Mouse (Mus musculus) embryonic stem cell, embryonic (primary cell): ENCODE results near the gene Stub1.
"Not testable (repeated sequence)": the region's sequence is repeated elsewhere in the genome, so short reads cannot be mapped to it uniquely, and the experiment has no call there.

Source experiments
- CTCF ChIA-PET, 4 experiments: fragments of 300-600 bp in 2 of 4; fragments of 350-600 bp in 2 of 4; sonication (Branson Sonifier 250); formaldehyde crosslinking; loops; one replicate each; lab custom pipeline; 2022; ENCODE audit warnings: inconsistent platforms in 2 of 4; lab: Charles Lee
- POLR2A ChIA-PET, 4 experiments: fragments of 300-600 bp in 2 of 4; fragments of 350-600 bp in 2 of 4; sonication (Branson Sonifier 250); formaldehyde crosslinking; loops; one replicate each; lab custom pipeline; 2022; ENCODE audit warnings: antibody characterized with exemption in 4 of 4, inconsistent platforms in 1 of 4; lab: Charles Lee

Stub1 gene

GRCm38 (mm10) chr17:25874148-25874720 is 41.0 kb upstream of the Stub1 start:
- POLR2A ChIA-PET, result interaction anchor here in 3 of 4 experiments (0.7 to 2.6 kb wide), 25 partner anchors 8 to 304 kb away, joined by 3 to 18 read pairs (median 4); partner anchors contain the start of genes Stub1 (in 3 of the 3), Sox8 (in 2 of the 3), Wdr90 (in 2 of the 3) and Chtf18 (in 1 of the 3)
- CTCF ChIA-PET, result interaction anchor here in 3 of 4 experiments (0.6 to 1.9 kb wide), 9 partner anchors 9 to 1335 kb away, joined by 3 to 8 read pairs (median 4); partner anchors contain the start of genes Narfl (in 1 of the 3) and Stub1 (in 1 of the 3)

DNA sequence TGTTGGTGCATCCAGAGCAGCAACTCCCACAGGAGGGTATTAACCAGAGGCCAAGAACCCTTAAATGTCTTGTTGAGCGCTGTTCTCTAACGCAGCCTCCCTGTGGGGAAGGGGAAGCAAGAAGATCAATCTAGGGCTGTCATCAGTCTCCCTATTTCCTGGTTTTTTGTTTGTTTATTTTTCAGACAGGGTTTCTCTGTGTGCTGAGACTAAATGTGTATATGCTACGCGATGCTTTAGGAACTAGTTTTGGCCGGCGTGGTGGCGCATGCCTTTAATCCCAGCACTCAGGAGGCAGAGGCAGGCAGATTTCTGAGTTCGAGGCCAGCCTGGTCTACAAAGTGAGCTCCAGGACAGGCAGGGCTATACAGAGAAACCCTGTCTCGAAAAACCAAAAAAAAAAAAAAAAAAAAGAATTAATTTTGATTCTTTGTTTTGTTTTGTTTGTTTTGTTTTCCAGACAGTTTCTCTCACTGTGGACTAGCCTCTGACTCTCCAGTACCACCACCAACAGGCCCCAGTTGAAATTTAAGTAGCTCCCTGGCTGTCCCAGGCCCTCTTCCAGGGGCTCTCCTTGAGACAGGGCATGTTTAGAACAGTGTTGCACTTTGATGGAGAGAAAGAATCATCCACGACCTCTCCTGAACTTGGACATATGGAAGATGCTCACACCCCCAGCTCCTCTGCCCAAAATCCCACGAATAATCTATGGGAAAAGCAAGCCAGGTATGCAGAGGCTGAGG is 40.4 kb upstream of the Stub1 start:
- POLR2A ChIA-PET, result interaction anchor here in 3 of 4 experiments (0.6 to 2.6 kb wide), 18 partner anchors 9 to 303 kb away, joined by 3 to 18 read pairs (median 3); partner anchors contain the start of genes Sox8 (in 2 of the 3), Stub1 (in 2 of the 3), Wdr90 (in 2 of the 3) and Chtf18 (in 1 of the 3)
- CTCF ChIA-PET, result interaction anchor here in 3 of 4 experiments (0.7 to 1.8 kb wide), 8 partner anchors 10 to 667 kb away, joined by 3 to 8 read pairs (median 4); partner anchors contain the start of gene Narfl (in 1 of the 3)

DNA sequence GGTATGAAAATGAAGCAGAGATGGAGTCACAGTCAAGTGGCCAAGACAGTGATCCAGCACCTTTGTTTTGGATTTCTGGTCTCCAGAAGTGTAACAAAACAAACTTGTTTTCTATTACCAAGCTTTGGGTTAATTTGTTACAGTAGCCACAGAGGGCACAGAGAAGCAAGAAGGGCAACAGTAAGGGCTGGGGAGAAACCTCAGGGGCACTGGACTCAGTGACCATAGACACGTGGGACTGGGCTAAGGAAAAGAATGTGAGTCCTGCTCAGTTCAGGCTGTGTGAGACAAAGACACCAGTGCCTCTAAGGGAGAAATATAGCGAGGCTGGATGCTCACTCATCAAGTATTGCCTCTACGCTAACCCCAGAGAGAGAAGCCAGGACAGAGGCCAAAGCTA is 39.5 kb upstream of the Stub1 start:
- ChIA-PET CTCF (interaction anchor here in 1 of 4 experiments (1.8 kb wide), 1 partner anchor 139 kb away, joined by 4 read pairs; no protein-coding TSS in a partner anchor), POLR2A (interaction anchor here in 1 of 4 experiments (0.5 kb wide), 1 partner anchor 366 kb away, joined by 3 read pairs; no protein-coding TSS in a partner anchor)

DNA sequence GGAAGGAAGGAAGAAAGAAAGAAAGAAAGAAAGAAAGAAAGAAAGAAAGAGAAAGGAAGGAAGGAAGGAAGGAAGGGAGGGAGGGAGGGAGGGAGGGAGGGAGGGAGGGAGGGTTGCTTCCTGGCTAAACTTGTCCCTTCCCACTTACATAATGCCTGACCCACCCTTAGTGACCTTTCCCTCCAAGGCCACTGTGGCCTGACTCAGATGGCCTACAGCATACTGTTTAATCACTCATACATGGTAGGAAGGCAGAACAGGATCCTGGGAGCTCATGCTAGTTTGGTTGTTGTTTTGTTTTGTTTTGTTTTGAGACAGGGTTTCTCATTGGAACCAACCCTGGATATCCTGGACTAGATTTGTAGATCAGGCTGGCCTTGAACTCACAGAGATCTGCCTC is 38.4 kb upstream of the Stub1 start:
- POLR2A ChIA-PET, result interaction anchor here in 3 of 4 experiments (1.1 to 1.6 kb wide), 5 partner anchors 7 to 39 kb away, joined by 3 to 6 read pairs (median 4); partner anchors contain the start of genes Stub1 (in 1 of the 3) and Wdr90 (in 1 of the 3)

DNA sequence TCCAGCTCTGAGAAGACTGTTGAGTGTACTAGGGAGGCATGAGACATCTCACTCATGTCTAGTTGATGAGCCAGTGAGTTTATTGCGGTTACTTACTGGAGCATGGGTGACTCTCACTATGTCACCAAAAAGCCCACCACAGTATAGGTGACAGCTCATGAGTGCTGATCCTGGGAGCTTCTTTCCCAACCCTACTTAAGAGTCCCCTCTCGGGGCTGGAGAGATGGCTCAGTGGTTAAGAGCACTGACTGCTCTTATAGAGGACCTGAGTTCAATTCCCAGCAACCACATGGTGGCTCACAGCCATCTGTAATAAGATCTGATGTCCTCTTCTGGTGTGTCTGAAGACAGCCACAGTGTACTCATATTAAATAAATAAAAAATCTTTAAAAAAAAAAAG is 36.8 kb upstream of the Stub1 start:
- POLR2A ChIA-PET, result interaction anchor here in 3 of 4 experiments (1.3 to 4.5 kb wide), 8 partner anchors 8 to 51 kb away, joined by 3 to 41 read pairs (median 8); partner anchors contain the start of genes Stub1 (in 3 of the 3) and Wfikkn1 (in 1 of the 3)

More for the DNA sequence above, 38.4 kb upstream of the Stub1 start:
- CTCF ChIA-PET, result not testable (repeated sequence)

DNA sequence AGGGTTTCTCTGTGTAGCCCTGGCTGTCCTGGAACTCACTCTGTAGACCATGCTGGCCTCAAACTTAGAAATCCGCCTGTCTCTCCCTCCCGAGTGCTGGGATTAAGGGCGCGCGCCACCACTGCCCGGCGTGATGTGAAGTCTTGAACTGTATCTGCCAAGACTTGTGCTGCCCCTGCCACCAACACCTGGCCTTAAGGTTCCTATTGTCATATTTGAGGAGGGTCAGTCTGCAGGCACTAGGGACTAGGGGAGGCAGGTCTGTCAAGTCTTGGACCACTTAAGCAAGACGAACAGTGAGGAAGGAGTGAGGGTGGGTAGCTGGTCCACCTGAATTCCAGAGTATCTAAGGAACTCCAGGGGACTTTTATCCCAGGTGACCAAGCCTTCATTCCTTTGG is 36.3 kb upstream of the Stub1 start:
- POLR2A ChIA-PET, result interaction anchor here (0.8 to 4.5 kb wide), 18 partner anchors 9 to 113 kb away, joined by 3 to 45 read pairs (median 6); partner anchors contain the start of genes Stub1 (in 3 of the 4), Wfikkn1 (in 3 of the 4), Rhbdl1 (in 1 of the 4) and Rhot2 (in 1 of the 4)
- CTCF ChIA-PET, result interaction anchor here (0.6 to 1.6 kb wide), 6 partner anchors 10 to 1177 kb away, joined by 3 to 6 read pairs (median 4); partner anchors contain the start of gene Wfikkn1 (in 1 of the 4)

More for the DNA sequence above, 36.8 kb upstream of the Stub1 start:
- CTCF ChIA-PET, result interaction anchor here in 1 of 4 experiments (1.4 kb wide), 1 partner anchor 9 kb away, joined by 4 read pairs; no protein-coding TSS in a partner anchor

DNA sequence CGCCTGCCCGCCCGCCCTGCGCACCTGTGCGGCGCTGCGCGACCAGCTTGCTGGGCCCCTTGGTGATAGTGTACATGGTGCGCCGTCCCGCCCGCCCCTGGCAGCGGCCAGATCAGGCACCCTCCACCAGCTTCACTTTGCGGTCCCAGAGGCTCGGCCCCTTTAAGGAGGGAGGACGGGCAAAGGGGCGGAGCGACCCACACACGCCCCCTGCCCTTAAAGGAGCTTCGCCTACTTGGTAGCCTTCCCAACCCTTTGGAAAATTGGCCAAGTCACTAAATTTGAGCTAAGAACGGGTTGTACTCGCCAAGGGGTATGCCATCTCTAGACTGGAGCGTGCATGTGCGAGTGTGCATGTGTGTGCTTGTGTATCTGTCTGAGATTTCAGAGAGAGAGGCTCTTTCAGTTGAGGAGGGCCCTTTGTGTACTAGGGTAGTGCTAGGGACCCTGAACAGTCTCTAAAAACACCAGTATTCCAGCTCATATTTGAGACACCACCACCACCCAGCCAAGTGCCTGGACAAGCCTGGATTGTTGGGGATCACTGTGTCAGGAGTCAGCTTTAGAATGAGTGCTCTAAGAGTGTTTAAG is 35.5 kb upstream of the Stub1 start, which contains the start of gene Mcrip2:
Mcrip2 (minus strand) TSS at position 164 of the 591 bp plus-strand sequence.
- POLR2A ChIA-PET, result interaction anchor here (0.6 to 4.5 kb wide), 53 partner anchors 9 to 752 kb away, joined by 3 to 45 read pairs (median 4); partner anchors contain the start of genes Wfikkn1 (in 4 of the 4), Rhbdl1 (in 3 of the 4), Rhot2 (in 3 of the 4) and Stub1 (in 3 of the 4)
- CTCF ChIA-PET, result interaction anchor here (0.6 to 2.2 kb wide), 19 partner anchors 10 to 1179 kb away, joined by 3 to 21 read pairs (median 4); partner anchors contain the start of genes Wfikkn1 (in 2 of the 4), Rhot2 (in 1 of the 4), Sox8 (in 1 of the 4) and Stub1 (in 1 of the 4)

DNA sequence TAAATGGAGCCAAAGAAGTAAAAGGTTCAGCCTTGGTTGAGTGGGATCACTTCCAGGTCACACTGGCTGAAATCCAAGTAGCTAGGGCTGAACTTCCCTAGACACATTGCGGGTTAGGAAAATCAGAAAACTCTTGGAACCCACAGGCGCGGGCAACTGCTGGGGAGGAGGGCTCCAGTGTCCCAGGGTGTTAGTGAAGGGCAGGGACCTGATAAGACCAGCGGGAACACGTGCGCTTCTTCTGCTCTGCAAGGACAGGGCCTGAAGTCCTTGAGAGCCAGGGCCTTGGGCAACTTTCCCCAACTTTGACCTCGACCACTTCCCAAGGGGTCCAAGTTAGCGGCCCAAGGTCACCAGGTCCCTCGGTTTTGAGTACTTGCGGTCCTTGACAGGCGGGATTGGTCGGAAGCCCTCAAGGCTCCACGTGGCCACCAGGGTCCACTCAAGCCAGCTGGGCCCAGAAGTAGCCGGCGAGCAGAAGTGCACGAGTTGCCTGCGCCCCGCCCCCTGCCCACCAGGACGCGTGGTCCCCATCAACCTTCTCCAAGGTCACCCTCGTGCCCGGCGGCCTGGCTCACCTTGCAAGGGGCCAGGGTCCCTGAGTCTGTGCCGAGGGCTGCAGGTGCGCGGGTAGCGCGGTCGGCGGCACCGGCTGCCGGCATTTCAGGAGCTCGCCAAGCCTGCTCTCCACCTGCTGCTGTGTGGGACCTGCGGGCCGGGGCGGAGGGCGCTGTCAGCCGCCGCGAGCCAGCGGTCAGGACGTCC is 34.8 kb upstream of the Stub1 start:
- ChIA-PET POLR2A (interaction anchor here (0.6 to 4.5 kb wide), 57 partner anchors 8 to 751 kb away, joined by 3 to 45 read pairs (median 4); partner anchors contain the start of genes Wfikkn1 (in 4 of the 4), Rhot2 (in 3 of the 4), Stub1 (in 3 of the 4) and Rhbdl1 (in 2 of the 4)), CTCF (interaction anchor here (0.6 to 2.2 kb wide), 18 partner anchors 11 to 1180 kb away, joined by 3 to 21 read pairs (median 4); partner anchors contain the start of genes Wfikkn1 (in 2 of the 4), Rhot2 (in 1 of the 4), Sox8 (in 1 of the 4) and Stub1 (in 1 of the 4))

GRCm38 (mm10) chr17:25867509-25867835 is 34.3 kb upstream of the Stub1 start:
- ChIA-PET POLR2A (interaction anchor here (0.6 to 4.5 kb wide), 28 partner anchors 9 to 297 kb away, joined by 3 to 45 read pairs (median 6); partner anchors contain the start of genes Stub1 (in 3 of the 4), Rhbdl1 (in 2 of the 4), Rhot2 (in 2 of the 4) and Wdr24 (in 2 of the 4)), CTCF (interaction anchor here in 2 of 4 experiments (0.7 to 2.2 kb wide), 4 partner anchors 11 to 28 kb away, joined by 4 to 21 read pairs (median 8); partner anchors contain the start of gene Rhot2 (in 1 of the 2))

GRCm38 (mm10) chr17:25866172-25866571 is 33.0 kb upstream of the Stub1 start:
- POLR2A ChIA-PET, result interaction anchor here in 2 of 4 experiments (0.7 to 4.5 kb wide), 6 partner anchors 9 to 33 kb away, joined by 3 to 45 read pairs (median 6); partner anchors contain the start of genes Wfikkn1 (in 2 of the 2), Mettl26 (in 1 of the 2), Rhot2 (in 1 of the 2) and Stub1 (in 1 of the 2)
- CTCF ChIA-PET, result no interaction called here

- CTCF ChIA-PET, result no interaction called here
- POLR2A ChIA-PET, result interaction anchor here in 2 of 4 experiments (1.0 to 1.6 kb wide), 2 partner anchors 9 kb away, joined by 3 to 9 read pairs; partner anchors contain the start of gene Mettl26 (in 1 of the 2)
Measured at GRCm38 (mm10) chr17:25865288-25865687, 32.1 kb upstream of the Stub1 start.

DNA sequence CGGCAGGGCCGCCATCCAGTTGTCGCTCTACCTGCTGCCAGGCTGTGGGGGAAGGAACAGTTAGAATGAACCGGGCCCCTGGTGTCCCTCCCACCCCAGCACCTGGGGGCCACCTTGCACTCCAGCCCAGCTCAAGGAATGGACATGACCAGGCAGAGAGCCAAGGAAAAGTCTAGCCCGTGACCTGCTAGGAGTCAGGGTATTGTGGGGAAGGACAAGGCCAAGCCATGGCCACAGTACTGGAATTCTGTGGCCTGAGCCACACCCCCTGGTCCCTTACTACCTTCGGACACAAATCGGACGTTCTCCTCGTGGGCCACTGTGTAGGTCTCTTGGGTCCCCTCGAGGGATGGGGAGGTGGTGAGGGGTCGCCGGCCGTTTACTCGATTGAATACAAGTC is 31.1 kb upstream of the Stub1 start:
- POLR2A ChIA-PET, result interaction anchor here in 3 of 4 experiments (0.5 to 1.6 kb wide), 7 partner anchors 10 to 90 kb away, joined by 3 to 9 read pairs (median 4); partner anchors contain the start of genes Mettl26 (in 1 of the 3), Rhbdl1 (in 1 of the 3) and Rhot2 (in 1 of the 3)

DNA sequence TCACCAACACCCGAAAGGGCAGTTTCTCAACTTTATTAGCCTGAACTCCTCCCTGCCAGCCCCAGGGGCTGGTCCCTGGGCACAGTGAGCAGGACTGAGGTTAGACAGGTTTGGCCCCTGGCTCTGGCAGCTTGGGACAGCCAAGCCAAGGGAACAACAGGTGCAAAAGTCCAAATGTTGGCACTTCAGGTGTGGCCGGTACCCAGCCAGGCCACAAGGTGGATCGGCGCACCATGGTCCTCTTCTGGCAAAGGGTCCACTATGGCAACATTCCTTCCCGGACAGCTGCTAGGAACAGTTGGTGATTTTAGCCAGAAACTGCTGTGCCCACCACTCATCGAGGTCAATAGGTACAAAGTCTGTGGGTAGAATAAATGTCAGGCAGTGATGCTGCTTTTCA is 30.5 kb upstream of the Stub1 start:
- POLR2A ChIA-PET, result interaction anchor here in 2 of 4 experiments (0.6 to 4.2 kb wide), 7 partner anchors 11 to 91 kb away, joined by 3 to 18 read pairs (median 5); partner anchors contain the start of genes Mettl26 (in 2 of the 2), Rhbdl1 (in 1 of the 2), Rhot2 (in 1 of the 2) and Stub1 (in 1 of the 2)
- CTCF ChIA-PET, result no interaction called here

More for the DNA sequence above, 31.1 kb upstream of the Stub1 start:
- CTCF ChIA-PET, result interaction anchor here in 2 of 4 experiments (0.6 kb wide), 2 partner anchors 15 to 551 kb away, joined by 3 to 5 read pairs; no protein-coding TSS in a partner anchor

GRCm38 (mm10) chr17:25861704-25862612 is 28.8 kb upstream of the Stub1 start:
- ChIA-PET CTCF (interaction anchor here (0.6 to 1.0 kb wide), 7 partner anchors 13 to 315 kb away, joined by 3 read pairs; partner anchors contain the start of gene Mettl26 (in 1 of the 4)), POLR2A (interaction anchor here (0.5 to 4.2 kb wide), 26 partner anchors 10 to 457 kb away, joined by 3 to 18 read pairs (median 4); partner anchors contain the start of genes Stub1 (in 3 of the 4), Capn15 (in 2 of the 4), Mettl26 (in 2 of the 4) and Rhbdl1 (in 2 of the 4))
